Mouse (Mus musculus) left cerebral cortex, postnatal 14 days (tissue): ENCODE measurements around the gene Npy4r. TPM values are rescaled to one million over a fixed set of nuclear protein-coding genes. Genes with fewer than 3 reads are reported as not detected.

ENCODE experiments used
- DNase-seq, 2 experiments: peaks; one replicate each; pipeline ENCODE4 v3.0.0; 2021 to 2022; ENCODE audit warnings: low spot score in 2 of 2, mixed read lengths in 1 of 2
- intact Hi-C: fragments of 180-260 bp; cut with DNase I; formaldehyde crosslinking; loops from one replicate; pipeline ENCODE4 v1.15.1; 2025
- total RNA-seq, 2 experiments: library from RNA; stranded (reverse); gene quantifications; 2 replicates each; pipeline ENCODE4 v1.2.3; 2021

Npy4r gene
- total RNA-seq, 2 experiments from 2014 or later = not detected

- DNase-seq = no peak
- intact Hi-C loops = no loop called here
Measured at GRCm38 (mm10) chr14:34120923-34121351, 31.4 kb downstream of the Npy4r start.

GRCm38 (mm10) chr14:34120016-34120910, 32.0 kb downstream of the Npy4r start:
- DNase-seq = no peak
- intact Hi-C loops = no loop called here

- no peak for DNase-seq
Measured at GRCm38 (mm10) chr14:34119046-34119723, 33.1 kb downstream of the Npy4r start.

GRCm38 (mm10) chr14:34114311-34114710, 38.0 kb downstream of the Npy4r start:
- DNase-seq = no peak

More at GRCm38 (mm10) chr14:34119046-34119723, 33.1 kb downstream of the Npy4r start:
- intact Hi-C loops = no loop called here

GRCm38 (mm10) chr14:34107594-34107993, 44.7 kb downstream of the Npy4r start:
- intact Hi-C loops = no loop called here
- no peak for DNase-seq

More at GRCm38 (mm10) chr14:34114311-34114710, 38.0 kb downstream of the Npy4r start:
- intact Hi-C loops = no loop called here

- intact Hi-C loops = no loop called here
- DNase-seq = no peak
Measured at GRCm38 (mm10) chr14:34106389-34107062, 45.8 kb downstream of the Npy4r start.

- intact Hi-C loops = loop anchor here (1.0 kb wide), 1 partner anchor 25 kb away; no protein-coding TSS in a partner anchor
- DNase-seq = peak; percentile 46 to 62
Measured at GRCm38 (mm10) chr14:34104892-34105291, 47.4 kb downstream of the Npy4r start.

GRCm38 (mm10) chr14:34103855-34104254, 48.4 kb downstream of the Npy4r start:
- DNase-seq = no peak
- intact Hi-C loops = no loop called here

- DNase-seq = no peak
- intact Hi-C loops = no loop called here
Measured at GRCm38 (mm10) chr14:34102601-34103000, 49.7 kb downstream of the Npy4r start, which contains the start of gene A630023A22Rik. TSS of gene A630023A22Rik (minus strand) at chr14:34102754.

- no peak for DNase-seq
- intact Hi-C loops = no loop called here
Measured at GRCm38 (mm10) chr14:34096161-34096560, 56.1 kb downstream of the Npy4r start.

Other genes with a start within 250 kb of the Npy4r start
- gene Gdf10, start 228.9 kb downstream of the Npy4r start, total RNA-seq = 1 to 10 TPM; 5.4 to 5.6 TPM
- gene Gdf2, start 211.4 kb downstream of the Npy4r start, total RNA-seq = not detected
- gene Rbp3, start 198.5 kb downstream of the Npy4r start, total RNA-seq = not detected
- gene Zfp488, start 173.7 kb downstream of the Npy4r start, total RNA-seq = 1 to 10 TPM; 4.8 to 5.9 TPM
- not detected for gene Gm30083, start 137.3 kb downstream of the Npy4r start, total RNA-seq
- gene Gm5460, start 135.7 kb downstream of the Npy4r start, total RNA-seq = not detected
- gene Antxrl, start 99.8 kb downstream of the Npy4r start, total RNA-seq = not detected
- under 1 TPM; 0.76 to 0.97 TPM for gene Anxa8, start 66.5 kb downstream of the Npy4r start, total RNA-seq
- not detected for gene A630023A22Rik, start 49.7 kb downstream of the Npy4r start, total RNA-seq
- 1 to 10 TPM; 1.7 to 2.7 TPM for gene Gprin2, start 49.2 kb upstream of the Npy4r start, total RNA-seq
- gene Syt15, start 67.1 kb upstream of the Npy4r start, total RNA-seq = 1 to 10 TPM in 1 of 2 experiments, under 1 TPM in 1; 0.83 to 1.4 TPM
- gene Shld2, start 158.0 kb upstream of the Npy4r start, total RNA-seq = 10 to 100 TPM; 11.2 to 11.8 TPM
- gene Glud1, start 158.2 kb upstream of the Npy4r start, total RNA-seq = 100 to 1,000 TPM; 320 to 321 TPM
- not detected for gene Fam25c, start 202.9 kb upstream of the Npy4r start, total RNA-seq
- gene Sncg, start 222.3 kb upstream of the Npy4r start, total RNA-seq = 1 to 10 TPM; 2.2 to 2.7 TPM
- gene Mmrn2, start 223.0 kb upstream of the Npy4r start, total RNA-seq = 1 to 10 TPM; 4.2 to 4.6 TPM